Mouse (Mus musculus) lung, adult 2 months (tissue): ENCODE measurements around the gene Cdk2. TPM values are rescaled to one million over a fixed set of nuclear protein-coding genes. Genes with fewer than 3 reads are reported as not detected.
A peak's percentile ranks its signal among the peaks of the same experiment; 100 is the strongest.
"Not testable (repeated sequence)": the region's sequence is repeated elsewhere in the genome, so short reads cannot be mapped to it uniquely, and the experiment has no call there.

Source experiments
- DNase-seq: peaks from one replicate; pipeline ENCODE4 v3.0.0; 2022
- H3K4me1 ChIP-seq: fragments of 200-500 bp; 2 replicates; pipeline ENCODE4 v1.6.1; 2011; ENCODE audit warnings: low read length; ENCODE audit not compliant: control insufficient read depth, insufficient read depth
- H3K4me3 ChIP-seq: fragments of 200-500 bp; replicated peaks from 2 replicates; pipeline ENCODE3; 2011; ENCODE audit warnings: low read depth, mild to moderate bottlenecking, control low read depth, low read length; ENCODE audit errors: extremely low read depth
- CTCF ChIP-seq: fragments of 200-500 bp; IDR thresholded peaks from 2 replicates; pipeline ENCODE4 v1.5.1; 2011; ENCODE audit warnings: mild to moderate bottlenecking, low read length, control low read depth; ENCODE audit not compliant: insufficient read depth
- POLR2A ChIP-seq: fragments of 200-500 bp; IDR thresholded peaks from 2 replicates; pipeline ENCODE4 v1.6.1; 2011; ENCODE audit warnings: low read depth, mild to moderate bottlenecking, control low read depth, low read length, borderline replicate concordance; ENCODE audit errors: extremely low read depth
- WGBS: fragments of 180-500 bp; shearing (Covaris S2); methylation state at CpG from one replicate; pipeline ENCODE4 v1.1.7; 2018; 5-methylcytosine and 5-hydroxymethylcytosine counted together
- polyA plus RNA-seq: library from polyadenylated mRNA; depleted of rRNA; stranded (reverse); fragments of >200 nt; gene quantifications from 2 replicates; pipeline ENCODE4 v1.2.3, GENCODE M21; 2012

Cdk2 gene
- polyA plus RNA-seq, 1 experiment, result 17.3 TPM

DNA sequence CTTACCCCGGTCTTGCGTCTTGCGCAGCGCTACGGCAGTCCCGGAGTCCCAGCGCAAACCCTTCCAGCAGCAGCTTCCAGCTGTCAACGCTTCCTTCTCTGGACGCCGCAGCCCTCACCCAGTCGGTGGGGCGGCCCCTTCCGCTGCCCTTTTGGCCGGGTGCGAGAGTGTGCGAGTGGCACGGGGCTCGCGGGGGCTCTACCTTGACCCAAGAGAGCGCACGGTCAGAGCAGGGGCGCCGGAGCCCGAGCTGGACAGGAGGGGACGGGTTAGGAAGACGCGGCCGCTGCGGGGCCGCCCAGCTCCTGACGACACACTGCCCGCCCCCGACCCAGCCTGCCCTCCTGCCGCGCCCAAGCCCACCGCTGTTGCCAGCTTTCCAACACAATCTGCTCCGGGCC lies 39.0 kb upstream of the Cdk2 start:
- peak; percentile 59 for TF ChIP-seq POLR2A
- TF ChIP-seq CTCF, result no peak
- peak; percentile 75 for DNase-seq
- Histone ChIP-seq H3K4me3 (peak overlapping the region; percentile 75), H3K4me1 (peaks cover 20% of the 10 kb centered on the region)
- 1% methylated on average over 37 of the region's 37 CpGs for WGBS

DNA sequence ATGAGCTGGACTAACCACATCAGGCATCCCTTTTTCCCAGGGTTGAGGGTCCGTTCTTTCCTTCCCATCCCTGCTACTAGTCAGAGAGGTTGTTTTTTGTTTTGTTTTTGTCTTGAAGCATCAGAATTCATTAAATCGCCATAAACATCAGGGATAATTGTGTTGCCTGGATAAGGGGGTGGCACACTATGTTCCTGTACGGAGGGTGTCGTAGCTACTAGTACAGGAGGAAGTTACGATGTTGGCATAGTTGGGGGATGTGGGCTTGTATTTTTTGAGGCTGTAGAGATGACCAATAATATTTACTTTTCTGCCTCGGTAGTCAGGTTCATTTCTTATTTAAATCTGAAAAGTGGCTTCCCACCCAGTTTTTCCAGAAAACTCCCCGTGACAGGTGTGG lies 38.4 kb upstream of the Cdk2 start:
- TF ChIP-seq CTCF (no peak), POLR2A (no peak)
- 1% methylated on average over 7 of the region's 7 CpGs for WGBS
- peak overlapping the region; percentile 75 for H3K4me3 ChIP-seq
- no peak for DNase-seq
- H3K4me1 ChIP-seq, result peaks cover 20% of the 10 kb centered on the region

DNA sequence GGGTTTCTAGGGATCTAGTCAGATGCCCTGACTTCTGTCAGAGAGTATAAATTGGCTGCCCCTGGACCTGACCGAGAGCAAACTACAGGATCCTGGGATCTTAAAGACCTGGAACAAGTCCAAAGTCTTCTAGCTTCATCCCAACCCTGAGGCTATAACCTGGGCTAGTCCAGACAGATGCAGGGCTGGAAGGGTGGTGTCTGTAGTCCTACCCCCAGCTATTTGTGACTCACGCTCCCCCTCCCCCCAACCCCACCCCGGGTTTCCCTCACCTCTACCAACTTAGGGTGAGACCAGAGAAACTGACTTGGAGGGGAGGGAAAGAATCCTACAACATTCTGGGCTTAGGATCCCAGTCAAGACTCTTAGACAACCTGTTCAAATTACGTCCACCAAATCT lies 37.8 kb upstream of the Cdk2 start:
- TF ChIP-seq POLR2A (no peak), CTCF (no peak)
- WGBS, result 20% methylated on average over 4 of the region's 4 CpGs

DNA sequence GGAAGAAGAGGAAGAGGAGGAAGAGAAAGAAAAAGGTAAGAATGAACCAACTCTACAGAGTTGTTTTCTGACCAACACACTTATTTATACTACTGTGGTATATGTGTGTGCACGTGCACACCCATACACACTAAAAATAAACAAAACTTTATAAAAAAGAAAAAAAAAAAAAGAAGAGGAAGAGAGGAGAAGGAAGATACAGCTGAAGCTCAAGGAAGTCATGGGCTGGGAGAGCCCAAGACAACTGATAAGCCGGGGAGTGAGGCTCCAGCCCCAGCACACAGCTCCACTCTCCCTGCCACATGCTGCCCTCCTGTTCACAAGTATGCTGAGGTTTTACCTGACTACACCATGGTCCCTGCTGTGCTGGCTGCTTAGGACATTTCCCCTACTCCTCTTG lies 35.5 kb upstream of the Cdk2 start:
- Histone ChIP-seq H3K4me3 (no peak overlapping the region), H3K4me1 (peaks cover 15% of the 10 kb centered on the region)
- TF ChIP-seq POLR2A, result no peak
- TF ChIP-seq CTCF, result no peak
- 47% methylated on average over 2 of the region's 2 CpGs for WGBS
- DNase-seq, result no peak

More for the DNA sequence above, 37.8 kb upstream of the Cdk2 start:
- no peak for DNase-seq
- Histone ChIP-seq H3K4me1 (peaks cover 20% of the 10 kb centered on the region), H3K4me3 (peak overlapping the region; percentile 75)

DNA sequence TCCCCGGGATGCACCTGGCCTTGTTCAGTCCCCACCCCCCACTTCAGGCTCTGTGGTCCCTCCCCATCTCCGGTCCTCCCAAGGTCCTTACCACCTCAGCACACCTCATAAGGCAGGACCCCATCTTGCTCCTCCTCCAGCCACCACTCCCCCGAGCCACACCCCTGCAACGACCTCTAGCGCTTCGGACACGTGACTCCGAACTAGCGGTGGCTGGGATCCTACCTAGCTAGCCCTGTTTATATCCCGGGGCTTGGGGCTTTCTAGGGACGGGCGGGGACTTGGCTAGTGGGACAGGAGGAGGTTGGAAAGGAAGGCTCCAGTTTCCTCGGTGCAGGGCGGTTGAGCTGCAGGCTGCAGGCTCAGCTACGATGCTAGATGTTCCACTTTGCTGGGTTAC lies 32.6 kb upstream of the Cdk2 start:
- no peak overlapping the region for H3K4me3 ChIP-seq

DNA sequence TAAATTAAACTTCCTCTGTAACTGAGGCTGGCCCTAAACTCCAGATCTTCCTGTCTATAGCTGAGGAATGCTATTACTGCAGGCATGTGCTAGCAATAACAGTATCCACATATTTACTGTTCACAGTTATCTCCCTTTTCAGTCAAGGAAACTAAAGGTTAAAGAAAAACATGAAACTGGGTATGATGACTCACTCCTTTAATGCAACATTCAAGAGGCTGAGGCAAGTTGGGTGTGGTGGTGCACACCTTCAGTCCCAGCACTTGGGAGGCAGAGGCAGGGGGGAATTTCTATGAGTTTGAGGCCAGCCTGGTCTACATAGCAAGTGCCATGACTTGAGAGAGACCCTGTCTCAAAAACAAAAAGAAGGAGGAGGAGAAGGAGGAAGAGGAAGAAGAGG lies 27.2 kb upstream of the Cdk2 start:
- TF ChIP-seq POLR2A, result no peak
- TF ChIP-seq CTCF, result no peak
- DNase-seq, result no peak
- Histone ChIP-seq H3K4me3 (no peak overlapping the region), H3K4me1 (peaks cover 2% of the 10 kb centered on the region)

More for the DNA sequence above, 32.6 kb upstream of the Cdk2 start:
- TF ChIP-seq CTCF (no peak), POLR2A (no peak)
- peaks cover 4% of the 10 kb centered on the region; the same call in 1 of the 2 replicates for H3K4me1 ChIP-seq
- DNase-seq, result no peak
- WGBS, result 33% methylated on average over 15 of the region's 15 CpGs

DNA sequence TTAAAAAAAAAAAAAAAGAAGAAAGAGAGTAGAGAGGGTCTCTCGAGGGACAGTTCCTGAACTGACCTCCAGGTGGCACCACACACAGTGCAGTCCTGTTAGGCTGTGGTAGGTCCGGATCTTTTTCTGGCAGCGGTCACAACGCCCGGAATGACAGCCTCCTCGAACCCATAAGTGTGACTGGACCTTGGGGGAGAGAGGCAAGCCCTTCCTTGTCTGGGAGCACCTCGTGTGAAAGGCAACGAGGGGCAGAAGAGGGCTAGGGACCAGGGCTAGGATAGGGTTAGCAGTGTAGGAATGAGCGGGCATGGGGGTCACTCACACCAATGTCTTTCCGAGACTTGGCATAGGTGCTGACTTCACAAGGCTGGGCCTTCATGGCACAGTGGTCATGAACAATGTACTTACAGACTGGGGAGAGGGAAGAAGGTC lies 26.2 kb upstream of the Cdk2 start:
- WGBS, result 21% methylated on average over 10 of the region's 10 CpGs
- peak; percentile 77 for DNase-seq
- Histone ChIP-seq H3K4me3 (peak overlapping the region; percentile 40), H3K4me1 (peaks cover 2% of the 10 kb centered on the region)
- TF ChIP-seq POLR2A (no peak), CTCF (peak; percentile 94)

DNA sequence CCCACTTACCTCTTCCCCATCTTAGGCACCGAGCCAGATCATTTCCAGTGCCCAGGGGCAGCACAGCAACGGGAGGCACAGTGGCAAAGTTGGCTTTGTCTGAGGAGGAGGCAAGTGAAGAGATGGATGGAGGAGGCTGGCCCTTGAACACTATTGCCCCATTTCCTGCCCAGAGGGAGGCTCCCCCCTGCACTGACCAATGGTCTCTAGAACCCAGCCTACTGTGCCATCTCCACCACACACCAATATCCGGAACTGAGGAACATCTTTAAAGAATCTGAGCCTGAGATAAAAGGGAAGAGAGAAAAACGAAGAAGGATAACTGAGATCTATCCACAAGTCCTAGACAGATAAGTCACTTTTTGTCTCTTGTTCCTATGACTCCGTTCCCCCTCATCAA lies 23.2 kb upstream of the Cdk2 start:
- no peak overlapping the region for H3K4me3 ChIP-seq
- no peak for DNase-seq
- TF ChIP-seq POLR2A (no peak), CTCF (no peak)
- H3K4me1 ChIP-seq, result peaks cover 2% of the 10 kb centered on the region
- 84% methylated on average over 5 of the region's 5 CpGs for WGBS

DNA sequence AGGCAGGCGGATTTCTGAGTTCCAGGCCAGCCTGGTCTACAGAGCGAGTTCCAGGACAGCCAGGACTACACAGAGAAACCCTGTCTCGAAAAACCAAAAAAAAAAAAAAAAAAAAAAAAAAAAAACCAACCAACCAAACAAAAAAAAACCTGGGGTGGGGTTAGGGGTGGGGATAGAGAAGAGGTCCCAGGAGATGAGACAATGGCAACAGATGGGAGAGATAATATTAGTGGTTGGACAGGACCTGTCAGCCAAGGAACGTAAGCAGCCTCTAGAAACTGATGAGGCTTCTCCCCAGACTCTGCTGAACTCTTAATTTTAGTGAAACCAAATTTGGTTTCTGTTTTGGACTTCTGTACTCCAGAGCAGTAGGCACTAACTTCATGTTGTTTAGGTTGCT lies 20.6 kb upstream of the Cdk2 start:
- WGBS, result 75% methylated on average over 4 of the region's 4 CpGs
- not testable (repeated sequence) for H3K4me1 ChIP-seq, H3K4me3 ChIP-seq, DNase-seq

DNA sequence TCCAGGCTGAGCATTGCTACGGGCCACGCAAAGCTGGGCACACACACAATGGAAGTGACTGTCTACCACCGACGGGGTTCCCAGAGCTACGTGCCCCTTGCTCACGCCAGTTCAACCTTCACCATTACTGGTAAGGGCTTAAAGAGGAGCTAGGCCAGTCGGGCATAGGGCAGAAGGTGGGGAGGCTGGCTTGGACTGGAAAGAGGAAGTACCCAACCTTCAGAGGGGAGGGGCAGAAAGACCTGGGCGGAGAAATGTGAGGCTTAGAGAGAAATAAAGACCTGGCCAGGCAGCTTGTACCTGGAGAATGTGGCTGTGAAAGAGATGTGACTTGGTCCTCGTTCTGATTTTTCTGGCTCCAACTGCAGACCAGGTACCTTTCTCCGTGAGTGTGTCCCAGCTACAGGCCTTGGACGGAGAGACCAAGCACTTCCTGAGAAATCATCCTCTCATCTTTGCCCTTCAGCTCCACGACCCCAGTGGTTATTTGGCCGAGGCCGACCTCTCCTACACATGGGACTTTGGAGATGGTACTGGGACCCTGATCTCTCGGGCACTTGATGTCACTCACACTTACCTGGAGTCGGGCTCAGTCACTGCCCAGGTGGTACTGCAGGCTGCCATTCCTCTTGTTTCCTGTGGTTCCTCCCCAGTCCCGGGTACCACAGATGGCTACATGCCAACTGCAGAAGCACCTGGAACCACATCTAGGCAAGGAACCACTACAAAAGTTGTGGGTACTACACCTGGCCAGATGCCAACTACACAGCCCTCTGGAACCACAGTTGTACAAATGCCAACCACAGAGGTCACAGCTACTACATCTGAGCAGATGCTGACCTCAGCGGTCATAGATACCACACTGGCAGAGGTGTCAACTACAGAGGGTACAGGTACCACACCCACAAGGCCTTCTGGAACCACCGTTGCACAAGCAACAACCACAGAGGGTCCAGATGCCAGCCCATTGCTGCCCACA lies 11.0 kb upstream of the Cdk2 start:
- no peak overlapping the region for H3K4me3 ChIP-seq

DNA sequence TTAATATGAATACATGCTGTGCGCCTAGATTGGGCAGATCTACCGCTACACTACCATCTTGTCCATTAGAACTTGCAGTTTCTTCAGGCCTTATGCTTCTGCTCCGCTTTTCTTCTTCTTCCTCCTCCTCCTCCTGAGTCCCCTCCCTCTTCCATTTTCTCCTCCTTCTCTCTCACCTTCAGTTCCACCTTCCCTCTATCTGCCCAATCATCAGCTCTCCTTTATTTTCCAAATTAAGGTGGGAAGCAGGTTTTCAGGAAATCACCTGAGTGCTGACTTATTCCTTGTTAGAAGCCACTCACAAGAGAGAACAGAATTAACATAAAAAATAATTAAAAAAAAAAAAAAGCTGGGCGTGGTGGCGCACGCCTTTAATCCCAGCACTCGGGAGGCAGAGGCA lies 6.5 kb upstream of the Cdk2 start:
- H3K4me1 ChIP-seq, H3K4me3 ChIP-seq, DNase-seq: not testable (repeated sequence)
- WGBS, result 93% methylated on average over 7 of the region's 7 CpGs

More for the DNA sequence above, 11.0 kb upstream of the Cdk2 start:
- WGBS, result 72% methylated on average over 19 of the region's 19 CpGs
- TF ChIP-seq POLR2A, result no peak
- TF ChIP-seq CTCF, result no peak
- H3K4me1 ChIP-seq, result no peaks in the 10 kb centered on the region
- DNase-seq, result no peak
